Mouse (Mus musculus): ENCODE results near the gene Wnt4. TPM values are rescaled to one million over a fixed set of nuclear protein-coding genes. Genes with fewer than 3 reads are reported as not detected.

Gene Wnt4
- total and polyA plus RNA-seq, 3 experiments: not detected

- Histone ChIP-seq H3K79me2 (ENCODE audit: control insufficient read depth, insufficient read depth, low read length, poor library complexity) (no peaks in the 10 kb centered on the region), H3K27me3 (ENCODE audit: control insufficient read depth in 1 of 2, insufficient read depth in 2 of 2, low read length in 2 of 2) (no peaks in the 10 kb centered on the region), H3K27ac (ENCODE audit: control insufficient read depth, low read depth, low read length) (no peak overlapping the region), H3K9me3 (replicated peaks; ENCODE audit: insufficient read depth, low read length) (no peaks in the 10 kb centered on the region), H3K4me3 (ENCODE audit: control insufficient read depth in 1 of 2, insufficient read depth in 1 of 2, low read depth in 2 of 2, low read length in 2 of 2) (no peak overlapping the region), H3K36me3 (ENCODE audit: control insufficient read depth in 1 of 2, insufficient read depth in 2 of 2, low read length in 2 of 2) (no peaks in the 10 kb centered on the region), H3K4me1 (ENCODE audit: control insufficient read depth in 1 of 2, insufficient read depth in 2 of 2, low read length in 2 of 2) (no peaks in the 10 kb centered on the region), H3K9ac (ENCODE audit: control insufficient read depth, low read depth, low read length, poor library complexity, severe bottlenecking) (no peak overlapping the region)
- TF ChIP-seq ZC3H11A (IDR thresholded peaks at IDR 0.05; ENCODE audit: low read depth, low read length) (no peak), USF1 (IDR thresholded peaks at IDR 0.05; ENCODE audit: low read depth, low read length) (no peak), RAD21 (IDR thresholded peaks at IDR 0.05; ENCODE audit: low read depth, low read length) (no peak)
- no peak for DNase-seq (ENCODE audit: low read depth, low spot score)
These were observed 13.2 kb upstream of the Wnt4 start for GRCm38 (mm10) chr4:137264066-137264465.

DNA sequence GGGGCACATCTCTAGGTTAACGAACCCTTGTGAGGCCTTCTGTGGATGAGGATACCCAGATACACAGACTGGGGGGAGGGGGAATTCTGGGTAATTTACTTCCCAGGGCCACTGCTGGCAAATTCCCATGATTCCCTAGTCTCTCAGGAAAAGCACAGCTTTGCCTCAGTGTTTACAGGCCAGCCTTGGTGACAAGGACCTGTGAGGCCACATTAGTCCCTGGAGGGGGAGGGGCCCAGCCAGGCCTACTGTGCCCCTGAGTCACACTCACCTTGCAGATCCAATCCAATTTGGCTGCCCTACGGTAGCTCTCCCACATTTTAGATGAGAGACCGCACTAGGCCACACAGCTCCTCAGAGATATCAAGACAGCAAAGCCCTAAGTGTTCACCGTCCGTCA, 12.2 kb upstream of the Wnt4 start:
- TF ChIP-seq POLR2A (IDR thresholded peaks at IDR 0.05; ENCODE audit: control insufficient read depth in 1 of 2, insufficient read depth in 1 of 2, low read depth in 1 of 2, low read length in 2 of 2, poor library complexity in 1 of 2) (no peak), SMC3 (IDR thresholded peaks at IDR 0.05; ENCODE audit: low read depth, low read length) (no peak), ZMIZ1 (IDR thresholded peaks at IDR 0.05; ENCODE audit: low read depth, low read length) (no peak), ELF1 (IDR thresholded peaks at IDR 0.05; ENCODE audit: low read depth, low read length) (no peak), GABPA (IDR thresholded peaks at IDR 0.05; ENCODE audit: low read depth, low read length) (no peak), CTCF (IDR thresholded peaks at IDR 0.05 in 2 of 3, conservative IDR thresholded peaks at IDR 0.05 in 1 of 3; ENCODE audit: control insufficient read depth in 1 of 3, insufficient read depth in 1 of 3, low read depth in 2 of 3, low read length in 3 of 3, poor library complexity in 1 of 3, severe bottlenecking in 1 of 3) (no peak), SIN3A (IDR thresholded peaks at IDR 0.05; ENCODE audit: low read length) (no peak), CHD2 (IDR thresholded peaks at IDR 0.05; ENCODE audit: low read length) (no peak), GATA1 (IDR thresholded peaks at IDR 0.05; ENCODE audit: low read depth, low read length) (no peak), EP300 (IDR thresholded peaks at IDR 0.05; ENCODE audit: low read depth in 1 of 2, low read length in 2 of 2) (no peak), NRF1 (IDR thresholded peaks at IDR 0.05; ENCODE audit: insufficient read depth, low read depth, low read length, poor library complexity, severe bottlenecking) (no peak), RCOR1 (IDR thresholded peaks at IDR 0.05; ENCODE audit: low read depth, low read length) (no peak), ZKSCAN1 (IDR thresholded peaks at IDR 0.05; ENCODE audit: low read depth, low read length) (no peak), USF1 (IDR thresholded peaks at IDR 0.05; ENCODE audit: low read depth, low read length) (no peak), MYB (IDR thresholded peaks at IDR 0.05; ENCODE audit: low read depth, low read length) (no peak), MYC (IDR thresholded peaks at IDR 0.05; ENCODE audit: low read depth, low read length) (no peak), ZC3H11A (IDR thresholded peaks at IDR 0.05; ENCODE audit: low read depth, low read length) (no peak), KAT2A (conservative IDR thresholded peaks at IDR 0.05; ENCODE audit: low read depth, low read length) (no peak), MXI1 (IDR thresholded peaks at IDR 0.05; ENCODE audit: low read depth, low read length) (no peak)
- Histone ChIP-seq H3K27me3 (ENCODE audit: control insufficient read depth in 1 of 2, insufficient read depth in 2 of 2, low read length in 2 of 2) (no peaks in the 10 kb centered on the region), H3K9me3 (replicated peaks; ENCODE audit: insufficient read depth, low read length) (no peaks in the 10 kb centered on the region), H3K27ac (ENCODE audit: control insufficient read depth, low read depth, low read length) (no peak overlapping the region), H3K36me3 (ENCODE audit: control insufficient read depth in 1 of 2, insufficient read depth in 2 of 2, low read length in 2 of 2) (no peaks in the 10 kb centered on the region), H3K79me2 (ENCODE audit: control insufficient read depth, insufficient read depth, low read length, poor library complexity) (no peaks in the 10 kb centered on the region), H3K4me3 (ENCODE audit: control insufficient read depth in 1 of 2, insufficient read depth in 1 of 2, low read depth in 2 of 2, low read length in 2 of 2) (no peak overlapping the region), H3K9ac (ENCODE audit: control insufficient read depth, low read depth, low read length, poor library complexity, severe bottlenecking) (no peak overlapping the region), H3K4me1 (ENCODE audit: control insufficient read depth in 1 of 2, insufficient read depth in 2 of 2, low read length in 2 of 2) (no peaks in the 10 kb centered on the region)
- no peak for DNase-seq (ENCODE audit: low read depth, low spot score)

Data from MEL (cell line).